Mouse (Mus musculus) neural tube, embryonic 12.5 days (tissue): Measurements from ENCODE around the gene Zkscan8. TPM values are rescaled to one million over a fixed set of nuclear protein-coding genes. Genes with fewer than 3 reads are reported as not detected.
A peak's percentile ranks its signal among the peaks of the same experiment; 100 is the strongest.
"Not testable (repeated sequence)": the region's sequence is repeated elsewhere in the genome, so short reads cannot be mapped to it uniquely, and the experiment has no call there.

Source experiments
- ATAC-seq: fragments of 200-750 bp; cut with Nextera tagmentation; 2 replicates; pipeline ENCODE4 v1.8.0; 2017; ENCODE audit warnings: low read depth, mild to moderate bottlenecking, moderate TSS enrichment, moderate library complexity; ENCODE audit not compliant: low FRiP score
- H3K27ac ChIP-seq: fragments of 300-500 bp; sonication (generic); 2 replicates; pipeline ENCODE4 v1.5.1; 2016
- H3K27me3 ChIP-seq: fragments of 300-500 bp; sonication (generic); replicated peaks from 2 replicates; pipeline ENCODE4 v1.6.1; 2016; ENCODE audit warnings: mild to moderate bottlenecking
- H3K36me3 ChIP-seq: fragments of 300-500 bp; sonication (generic); 2 replicates; pipeline ENCODE4 v1.6.1; 2016; ENCODE audit warnings: mild to moderate bottlenecking
- H3K4me1 ChIP-seq: fragments of 300-500 bp; sonication (generic); 2 replicates; pipeline ENCODE4 v1.6.1; 2016
- H3K4me2 ChIP-seq: fragments of 300-500 bp; sonication (generic); replicated peaks from 2 replicates; pipeline ENCODE4 v1.6.1; 2016; ENCODE audit warnings: mild to moderate bottlenecking
- H3K4me3 ChIP-seq: fragments of 300-500 bp; sonication (generic); 2 replicates; pipeline ENCODE4 v1.5.1; 2016
- H3K9ac ChIP-seq: fragments of 300-500 bp; sonication (generic); 2 replicates; pipeline ENCODE4 v1.6.1; 2016; ENCODE audit warnings: mild to moderate bottlenecking
- H3K9me3 ChIP-seq: fragments of 300-500 bp; sonication (generic); 2 replicates; pipeline ENCODE4 v1.6.1; 2016; ENCODE audit warnings: mild to moderate bottlenecking
- WGBS: fragments of 180-500 bp; shearing (Covaris S2); methylation state at CpG from one replicate; pipeline ENCODE4 v1.1.7; 2016; 5-methylcytosine and 5-hydroxymethylcytosine counted together
- polyA plus RNA-seq: library from polyadenylated mRNA; unstranded; fragments of >200 nt; fragmentation: Nextera tagmentation; extraction: Ambion mirVana; gene quantifications from 2 replicates; pipeline ENCODE4 v1.2.1, GENCODE M21; 2016

Gene Zkscan8
- polyA plus RNA-seq, 1 experiment from 2014 or later = 6.8 TPM

DNA sequence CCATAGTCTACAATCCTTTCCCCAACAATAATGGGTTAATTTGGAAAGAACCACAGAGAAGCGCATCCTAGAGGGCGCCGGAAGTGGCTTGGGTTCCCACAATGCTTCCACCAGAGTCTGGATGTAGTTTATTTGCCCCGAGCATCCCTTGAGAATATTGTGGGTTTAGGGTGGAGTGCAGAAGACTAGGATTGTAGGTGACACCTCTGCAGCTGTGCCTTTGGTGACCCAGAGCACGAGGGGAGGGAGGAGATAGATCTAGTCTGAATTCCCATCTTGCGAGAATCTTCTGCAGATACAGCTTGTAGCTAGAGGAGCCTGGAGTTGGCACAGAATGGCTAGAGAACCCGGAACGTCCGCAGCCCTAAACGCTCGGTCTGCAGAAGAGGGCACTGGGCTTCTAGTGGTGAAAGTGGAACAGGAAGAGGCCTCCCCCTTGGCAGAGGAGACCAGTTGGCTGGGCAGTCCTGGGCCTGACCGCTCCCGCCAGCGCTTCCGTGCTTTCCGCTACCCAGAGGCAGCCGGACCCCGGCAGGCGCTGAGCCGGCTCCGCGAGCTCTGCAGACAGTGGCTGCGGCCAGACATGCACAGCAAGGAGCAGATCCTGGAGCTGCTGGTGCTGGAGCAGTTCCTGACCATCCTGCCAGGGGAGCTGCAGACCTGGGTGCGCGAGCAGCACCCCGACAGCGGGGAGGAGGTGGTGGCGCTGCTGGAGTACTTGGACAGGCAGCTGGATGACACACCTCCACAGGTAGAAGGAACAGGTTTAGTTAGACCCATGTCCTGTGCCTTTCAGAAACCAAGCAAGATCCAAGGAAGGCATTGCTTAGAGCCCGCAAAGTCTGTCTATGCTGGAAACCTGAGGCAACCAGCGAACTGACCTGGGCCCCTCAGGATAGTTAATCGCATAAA, 51.9 kb downstream of the Zkscan8 start, which contains the start of the genes Zkscan4 and Gm10065:
Zkscan4 (plus strand) TSS at position 149 of the 912 bp plus-strand sequence.
Gm10065 (minus strand) TSS at position 683 of the 912 bp plus-strand sequence.
- H3K27me3 ChIP-seq, H3K36me3 ChIP-seq, H3K9me3 ChIP-seq, H3K4me1 ChIP-seq: not testable (repeated sequence)
- peak; percentile 92 for ATAC-seq
- Histone ChIP-seq H3K4me2 (peak within 1 kb of the TSS; percentile 68), H3K9ac (peak within 1 kb of the TSS; percentile 66), H3K27ac (0 out of 2 replicates have a peak within 1 kb of the TSS, but pooled peaks have one; percentile 4), H3K4me3 (peak within 1 kb of the TSS; percentile 55)
- 5% methylated on average over 31 of the region's 31 CpGs for WGBS

DNA sequence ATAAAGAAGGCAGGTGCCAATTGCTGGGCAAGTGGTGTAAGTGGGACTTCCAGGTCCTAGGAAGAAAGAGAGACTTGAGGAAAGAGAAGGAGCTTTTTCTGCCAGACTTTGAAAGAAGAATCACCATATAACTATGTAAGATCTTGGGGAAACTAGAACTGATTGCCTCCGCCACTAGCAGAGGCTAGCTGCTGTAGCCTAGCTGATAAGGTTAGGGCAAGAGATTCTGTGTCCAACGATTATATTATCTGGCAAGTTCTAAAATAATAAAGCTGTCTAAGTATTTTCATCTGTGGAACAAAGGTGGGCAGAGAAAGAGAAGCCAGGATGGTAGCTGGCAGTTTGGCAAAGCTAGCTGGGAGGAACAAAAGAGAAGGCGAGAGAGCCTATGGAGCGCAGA, 58.5 kb downstream of the Zkscan8 start:
- no peak for ATAC-seq
- Histone ChIP-seq H3K4me1 (no peaks in the 10 kb centered on the region), H3K27me3 (no peaks in the 10 kb centered on the region), H3K9ac (no peak overlapping the region), H3K9me3 (no peaks in the 10 kb centered on the region), H3K4me2 (no peak overlapping the region), H3K27ac (no peak overlapping the region), H3K36me3 (no peaks in the 10 kb centered on the region), H3K4me3 (no peak overlapping the region)
- WGBS = 34% methylated on average over 4 of the region's 4 CpGs

DNA sequence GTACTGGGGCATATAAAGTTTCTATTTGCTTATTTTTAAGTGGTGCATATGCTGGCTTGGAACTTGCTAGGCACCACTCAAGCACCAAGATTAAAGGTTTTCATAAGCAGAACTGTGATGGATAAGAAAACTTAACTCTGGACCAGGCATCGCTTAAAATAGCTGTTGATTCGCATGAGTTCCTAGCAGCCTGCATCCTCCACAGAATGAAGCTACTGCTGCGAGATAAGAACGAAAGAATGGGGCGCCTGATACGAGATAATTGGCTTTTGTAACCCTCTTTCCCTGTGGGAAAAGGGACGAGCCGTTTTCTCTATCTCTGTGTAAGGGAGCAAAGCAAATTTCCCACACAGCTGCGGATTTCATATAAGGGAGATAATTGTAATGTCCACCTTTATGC, 61.8 kb downstream of the Zkscan8 start:
- Histone ChIP-seq H3K27ac (no peak overlapping the region), H3K9ac (no peak overlapping the region), H3K9me3 (no peaks in the 10 kb centered on the region), H3K36me3 (no peaks in the 10 kb centered on the region), H3K4me2 (peak overlapping the region; percentile 88; the same call in 1 of the 2 replicates), H3K4me3 (no peak overlapping the region), H3K27me3 (no peaks in the 10 kb centered on the region), H3K4me1 (no peaks in the 10 kb centered on the region)
- no peak for ATAC-seq
- WGBS = 33% methylated on average over 9 of the region's 9 CpGs

DNA sequence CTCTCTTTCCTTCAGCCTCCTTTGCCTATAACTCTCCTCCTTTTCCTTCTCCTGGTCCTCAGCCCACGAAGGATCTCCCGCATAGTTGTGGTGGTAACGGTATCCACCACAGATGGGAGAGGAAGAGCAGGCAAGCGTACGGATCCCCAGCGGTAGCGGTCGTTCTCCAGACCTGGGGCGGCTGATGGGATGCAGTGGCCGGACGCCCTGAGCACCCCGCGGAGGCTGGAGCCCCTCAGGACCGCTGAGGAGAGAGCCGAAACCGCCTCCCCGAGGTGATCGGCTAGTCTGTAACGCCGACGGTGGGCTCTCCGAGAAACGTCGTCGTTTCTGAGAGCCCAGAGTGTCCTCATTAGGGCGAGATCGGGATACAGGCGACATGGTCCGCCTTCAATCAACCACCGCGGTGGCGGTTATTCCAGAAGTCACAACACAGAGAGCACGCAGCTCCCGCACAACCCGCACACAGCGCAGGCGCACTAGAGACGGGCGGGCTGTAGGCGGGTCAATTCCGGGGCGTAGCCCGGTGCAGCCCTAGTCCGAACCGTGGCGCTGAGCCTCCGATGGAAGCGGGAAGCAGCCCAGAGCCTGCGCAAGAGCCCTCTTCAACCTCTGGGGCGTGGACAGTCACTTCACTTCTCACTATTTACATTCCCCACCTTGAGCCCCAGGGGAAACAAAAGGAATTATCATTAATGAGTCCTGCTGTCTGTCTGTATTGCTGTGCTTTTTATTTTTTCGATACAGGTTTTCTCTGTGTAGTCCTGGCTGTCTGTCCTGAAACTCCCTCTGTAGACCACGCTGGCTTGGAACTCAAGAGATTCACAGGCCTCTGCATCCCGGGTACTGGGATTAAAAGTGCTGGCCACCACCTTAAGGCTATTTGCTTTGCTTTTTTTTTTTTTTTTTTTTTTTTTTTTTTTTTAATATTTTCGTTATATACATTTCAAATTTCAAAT, 62.6 kb downstream of the Zkscan8 start, which contains the start of gene Nkapl:
Nkapl (minus strand) TSS at position 449 of the 959 bp plus-strand sequence.
- Histone ChIP-seq H3K4me2 (peak within 1 kb of the TSS; percentile 88), H3K9me3 (no peaks in the 10 kb centered on the region), H3K4me3 (peak within 1 kb of the TSS; percentile 52), H3K4me1 (no peaks in the 10 kb centered on the region), H3K36me3 (no peaks in the 10 kb centered on the region), H3K27ac (no peak within 1 kb of the TSS), H3K9ac (peak within 1 kb of the TSS; percentile 69), H3K27me3 (no peaks in the 10 kb centered on the region)
- ATAC-seq = peak; percentile 99
- under 1% methylated on average over 54 of the region's 54 CpGs for WGBS

DNA sequence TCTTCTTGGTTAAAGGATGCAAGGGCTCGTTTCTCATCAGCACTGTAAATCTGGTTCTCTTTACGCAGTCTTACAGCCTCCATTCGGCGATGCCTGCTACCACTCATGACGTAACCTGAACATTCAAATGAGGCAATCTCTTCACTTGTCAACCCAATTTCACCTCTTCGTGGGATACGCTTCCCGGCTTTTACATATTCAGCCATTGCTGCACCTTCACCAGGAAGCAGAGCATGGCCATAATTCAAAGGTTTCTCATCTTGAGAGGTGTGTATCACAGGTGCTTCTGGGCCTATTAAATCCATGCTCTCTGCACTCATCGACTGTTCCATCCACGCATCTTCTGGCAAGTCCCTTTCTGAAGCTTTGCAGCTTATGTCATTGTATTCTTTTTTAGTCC, 63.6 kb downstream of the Zkscan8 start:
- no peak for ATAC-seq
- H3K4me1 ChIP-seq = no peaks in the 10 kb centered on the region
- 85% methylated on average over 10 of the region's 10 CpGs for WGBS
- H3K9ac ChIP-seq = no peak overlapping the region
- H3K27ac ChIP-seq = no peak overlapping the region
- H3K27me3 ChIP-seq = no peaks in the 10 kb centered on the region
- no peak overlapping the region for H3K4me3 ChIP-seq
- no peaks in the 10 kb centered on the region for H3K36me3 ChIP-seq
- H3K9me3 ChIP-seq = no peaks in the 10 kb centered on the region
- H3K4me2 ChIP-seq = peak overlapping the region; percentile 88; the same call in 1 of the 2 replicates

Other genes with a start within 250 kb of the Zkscan8 start
- not detected in 2 replicates for gene Gpx5, start 238.4 kb downstream of the Zkscan8 start, polyA plus RNA-seq
- 0.15 TPM in 1 of 2 replicates, not detected in the other for gene Gpx6, start 219.0 kb downstream of the Zkscan8 start, polyA plus RNA-seq
- not detected in 2 replicates for gene Olfr1367, start 184.2 kb downstream of the Zkscan8 start, polyA plus RNA-seq
- 14.9 and 15.8 TPM in 2 replicates for gene Zscan12, start 168.3 kb downstream of the Zkscan8 start, polyA plus RNA-seq
- 88.2 and 89.0 TPM in 2 replicates for gene Zkscan3, start 128.4 kb downstream of the Zkscan8 start, polyA plus RNA-seq
- 4.2 and 4.5 TPM in 2 replicates for gene Pgbd1, start 90.1 kb downstream of the Zkscan8 start, polyA plus RNA-seq
- gene Zscan26, start 77.4 kb downstream of the Zkscan8 start, polyA plus RNA-seq = 22.9 and 26.7 TPM in 2 replicates
- 2.2 and 2.5 TPM in 2 replicates for gene Nkapl, start 62.6 kb downstream of the Zkscan8 start, polyA plus RNA-seq
- 6.0 and 6.2 TPM in 2 replicates for gene Zkscan4, start 52.2 kb downstream of the Zkscan8 start, polyA plus RNA-seq
- not detected in 2 replicates for gene Gm10065, start 51.7 kb downstream of the Zkscan8 start, polyA plus RNA-seq
- 0.19 and 0.40 TPM in 2 replicates for gene AK157302, start 35.9 kb downstream of the Zkscan8 start, polyA plus RNA-seq
- gene Gm11273, start 29.7 kb downstream of the Zkscan8 start, polyA plus RNA-seq = 2.4 and 3.0 TPM in 2 replicates
- gene Olfr1366, start 11.7 kb upstream of the Zkscan8 start, polyA plus RNA-seq = 0.14 TPM in 2 replicates
- 0.06 TPM in 1 of 2 replicates, not detected in the other for gene Olfr1535, start 28.8 kb upstream of the Zkscan8 start, polyA plus RNA-seq
- not detected in 2 replicates for gene Olfr1364, start 50.6 kb upstream of the Zkscan8 start, polyA plus RNA-seq
- gene Olfr1362, start 82.9 kb upstream of the Zkscan8 start, polyA plus RNA-seq = not detected in 2 replicates
- not detected in 2 replicates for gene Olfr11, start 111.4 kb upstream of the Zkscan8 start, polyA plus RNA-seq
- gene Olfr1361, start 132.3 kb upstream of the Zkscan8 start, polyA plus RNA-seq = not detected in 2 replicates
- gene Olfr1360, start 146.3 kb upstream of the Zkscan8 start, polyA plus RNA-seq = not detected in 2 replicates
- gene Olfr1359, start 167.0 kb upstream of the Zkscan8 start, polyA plus RNA-seq = not detected in 2 replicates
- 1.6 and 1.7 TPM in 2 replicates for gene Hist1h2bl, start 185.0 kb upstream of the Zkscan8 start, polyA plus RNA-seq
- gene Hist1h2ai, start 185.3 kb upstream of the Zkscan8 start, polyA plus RNA-seq = 16.2 and 34.8 TPM in 2 replicates
- gene Hist1h3h, start 186.5 kb upstream of the Zkscan8 start, polyA plus RNA-seq = 14.0 and 17.0 TPM in 2 replicates
- 2.9 and 4.4 TPM in 2 replicates for gene Hist1h2bm, start 190.9 kb upstream of the Zkscan8 start, polyA plus RNA-seq
- gene Hist1h4j, start 203.9 kb upstream of the Zkscan8 start, polyA plus RNA-seq = 0.87 and 1.6 TPM in 2 replicates
- 0.96 and 2.4 TPM in 2 replicates for gene Hist1h4k, start 219.4 kb upstream of the Zkscan8 start, polyA plus RNA-seq
- gene Hist1h2ak, start 222.7 kb upstream of the Zkscan8 start, polyA plus RNA-seq = 18.4 and 29.6 TPM in 2 replicates
- 2.0 and 3.0 TPM in 2 replicates for gene Hist1h2bn, start 223.0 kb upstream of the Zkscan8 start, polyA plus RNA-seq
- gene Hist1h1b, start 249.5 kb upstream of the Zkscan8 start, polyA plus RNA-seq = 13.1 and 26.4 TPM in 2 replicates